Comparison of ENCODE assay signal across 10 mouse cellular contexts in genomic region chr6:94225832-94226231, GRCm38 (mm10). TPM values are rescaled to one million over a fixed set of nuclear protein-coding genes. Genes with fewer than 3 reads are reported as not detected.
DNase-seq lines count a peak whose midpoint lies in the region; ATAC-seq and TF ChIP-seq lines count a peak whose summit lies in the region.
"Had no signal": no experiment of that assay in that cellular context is flagged by ENCODE, and none has a peak within 500 bp of the region (broad histone marks: within the 10 kb centered on the region; RNA-seq: fewer than 3 reads in every experiment).

No protein-coding gene starts in this region.

- no peak overlapping the region for H3K4me3 ChIP-seq in stomach, postnatal 0 days (ENCODE audit: low read depth, low read length)
- no peak overlapping the region for H3K4me3 ChIP-seq in forebrain, embryonic 12.5 days (replicated peaks)

- DNase-seq in cerebellum, adult 9-10 months: peak; percentile 13
- peak; percentile 44 for DNase-seq in urinary bladder, postnatal 14 days (ENCODE audit: low spot score)
- no peak for DNase-seq in urinary bladder, postnatal 25 days (ENCODE audit: low spot score)
- peak; percentile 14 to 25 for DNase-seq in layer of hippocampus, postnatal 14 days (ENCODE audit: low spot score in 2 of 2)
- no peak for DNase-seq in stomach, postnatal 0 days (ENCODE audit: low spot score)
- no peak for DNase-seq in spleen, postnatal 10 days (ENCODE audit: low spot score in 2 of 2)
- DNase-seq: kidney, adult 11 months had no signal

- TF ChIP-seq EP300 in stomach, postnatal 0 days (optimal IDR thresholded peaks at IDR 0.05): no peak

- no peaks in the 10 kb centered on the region for H3K36me3 ChIP-seq in stomach, postnatal 0 days (ENCODE audit: control insufficient read depth, insufficient read depth, low read length)
- H3K36me3 ChIP-seq in forebrain, embryonic 12.5 days (replicated peaks): no peaks in the 10 kb centered on the region

- no peak overlapping the region for H3K4me2 ChIP-seq in stomach, postnatal 0 days (replicated peaks; ENCODE audit: low read depth)
- no peak overlapping the region for H3K4me2 ChIP-seq in forebrain, embryonic 12.5 days

- H3K9me3 ChIP-seq in stomach, postnatal 0 days (ENCODE audit: control insufficient read depth, low read length): no peaks in the 10 kb centered on the region
- no peaks in the 10 kb centered on the region for H3K9me3 ChIP-seq in forebrain, embryonic 12.5 days

- TF ChIP-seq CTCF in stomach, postnatal 0 days (IDR thresholded peaks at IDR 0.05; ENCODE audit: low read depth): no peak

- no peak overlapping the region for H3K9ac ChIP-seq in stomach, postnatal 0 days (ENCODE audit: low read length)
- no peak overlapping the region for H3K9ac ChIP-seq in forebrain, embryonic 12.5 days

- 0 out of 2 replicates have a peak overlapping the region, but pooled peaks have one; percentile 20 for H3K27ac ChIP-seq in stomach, postnatal 0 days (replicated peaks)
- H3K27ac ChIP-seq in forebrain, embryonic 12.5 days: no peak overlapping the region
- H3K27ac ChIP-seq: macrophage had no signal

- ATAC-seq in cerebellum, adult (ENCODE audit: insufficient number of reproducible peaks, low FRiP score, low TSS enrichment): no peak
- peak; percentile 53; the same call in 1 of the 2 replicates for ATAC-seq in stomach, postnatal 0 days (ENCODE audit: low FRiP score, low TSS enrichment)
- no peak for ATAC-seq in forebrain, embryonic 12.5 days (ENCODE audit: low FRiP score)

- H3K4me1 ChIP-seq in stomach, postnatal 0 days (replicated peaks; ENCODE audit: control insufficient read depth, insufficient read depth): peaks cover 4% of the 10 kb centered on the region
- peaks cover 18% of the 10 kb centered on the region for H3K4me1 ChIP-seq in forebrain, embryonic 12.5 days

- no peaks in the 10 kb centered on the region for H3K27me3 ChIP-seq in stomach, postnatal 0 days (ENCODE audit: control insufficient read depth, insufficient read depth, low read length)
- no peaks in the 10 kb centered on the region for H3K27me3 ChIP-seq in forebrain, embryonic 12.5 days

- WGBS in stomach, postnatal 0 days: 20% methylated on average over 3 of the region's 3 CpGs
- 76% methylated on average over 3 of the region's 3 CpGs for WGBS in forebrain, embryonic 12.5 days

RNA-seq across cellular contexts. Expression of gene Magi1, which starts 57.9 kb away (rescaled TPM):
- 10 to 100 TPM; 47.1 to 52.9 TPM for total RNA-seq in layer of hippocampus, postnatal 14 days (2021)
- 4.4 and 5.2 TPM in 2 replicates for polyA plus RNA-seq in stomach, postnatal 0 days (2015; fragmentation: Nextera tagmentation; extraction: Ambion mirVana)
- 45.5 and 52.2 TPM in 2 replicates for polyA plus RNA-seq in forebrain, embryonic 12.5 days (2016; fragmentation: Nextera tagmentation; extraction: Ambion mirVana)

Comparison
In these comparisons a context has a peak if more than half of its experiments do, and no peak if none do; other contexts are left out.
1. DNase-seq: peak in cerebellum, adult 9-10 months (single experiment), urinary bladder, postnatal 14 days (single experiment) and layer of hippocampus, postnatal 14 days (2 of 2); none in urinary bladder, postnatal 25 days (single experiment), stomach, postnatal 0 days (single experiment) and spleen, postnatal 10 days (0 of 2).